Mouse (Mus musculus) intestine, embryonic 16.5 days (tissue): Measurements from ENCODE around the gene Fkbp6. TPM values are rescaled to one million over a fixed set of nuclear protein-coding genes. Genes with fewer than 3 reads are reported as not detected.

Experiments used
- ATAC-seq: fragments of 200-750 bp; cut with Nextera tagmentation; 2 replicates; pipeline ENCODE4 v1.8.0; 2017; ENCODE audit warnings: moderate TSS enrichment, moderate library complexity
- H3K27ac ChIP-seq: fragments of 300-500 bp; sonication (generic); 2 replicates; pipeline ENCODE4 v1.5.1; 2014; ENCODE audit warnings: mild to moderate bottlenecking, low read length
- H3K27me3 ChIP-seq: fragments of 300-500 bp; sonication (generic); replicated peaks from 2 replicates; pipeline ENCODE4 v1.6.1; 2014; ENCODE audit warnings: low read length, control low read depth, mixed read lengths; ENCODE audit not compliant: control insufficient read depth, insufficient read depth
- H3K36me3 ChIP-seq: fragments of 300-500 bp; sonication (generic); 2 replicates; pipeline ENCODE4 v1.6.1; 2014; ENCODE audit warnings: low read length, control low read depth; ENCODE audit not compliant: control insufficient read depth, insufficient read depth
- H3K4me1 ChIP-seq: fragments of 300-500 bp; sonication (generic); 2 replicates; pipeline ENCODE4 v1.6.1; 2014; ENCODE audit warnings: low read length, control low read depth, mixed read lengths; ENCODE audit not compliant: control insufficient read depth, insufficient read depth
- H3K4me2 ChIP-seq: fragments of 300-500 bp; sonication (generic); 2 replicates; pipeline ENCODE4 v1.6.1; 2014; ENCODE audit warnings: low read depth, low read length, control low read depth
- H3K4me3 ChIP-seq: fragments of 300-500 bp; sonication (generic); 2 replicates; pipeline ENCODE4 v1.5.1; 2014; ENCODE audit warnings: mild to moderate bottlenecking, low read length
- H3K9ac ChIP-seq: fragments of 300-500 bp; sonication (generic); 2 replicates; pipeline ENCODE4 v1.6.1; 2014; ENCODE audit warnings: low read depth, low read length
- H3K9me3 ChIP-seq: fragments of 300-500 bp; sonication (generic); 2 replicates; pipeline ENCODE4 v1.6.1; 2016; ENCODE audit warnings: low read length, control low read depth; ENCODE audit not compliant: control insufficient read depth
- WGBS: fragments of 180-500 bp; shearing (Covaris S2); extraction: QIAGEN DNeasy Blood & Tissue Kit; methylation state at CpG from one replicate; pipeline ENCODE4 v1.1.7; 2014; 5-methylcytosine and 5-hydroxymethylcytosine counted together
- polyA plus RNA-seq: library from polyadenylated mRNA; unstranded; fragments of >200 nt; fragmentation: Nextera tagmentation; extraction: Ambion mirVana; gene quantifications from 2 replicates; pipeline ENCODE4 v1.2.1, GENCODE M21; 2015

The Fkbp6 gene
- polyA plus RNA-seq, 1 experiment from 2014 or later = 0.48 TPM

GRCm38 (mm10) chr5:135271563-135272165 is 78.2 kb downstream of the Fkbp6 start:
- no peak for ATAC-seq
- Histone ChIP-seq H3K27me3 (peaks cover 2% of the 10 kb centered on the region; the same call in 1 of the 2 replicates), H3K4me3 (no peak overlapping the region), H3K27ac (no peak overlapping the region), H3K4me2 (no peak overlapping the region), H3K9me3 (no peaks in the 10 kb centered on the region), H3K9ac (no peak overlapping the region), H3K36me3 (no peaks in the 10 kb centered on the region), H3K4me1 (peaks cover 6% of the 10 kb centered on the region)
- 74% methylated on average over 12 of the region's 12 CpGs for WGBS

GRCm38 (mm10) chr5:135270361-135270760 is 79.5 kb downstream of the Fkbp6 start:
- Histone ChIP-seq H3K4me3 (no peak overlapping the region), H3K36me3 (no peaks in the 10 kb centered on the region), H3K4me2 (no peak overlapping the region), H3K27me3 (no peaks in the 10 kb centered on the region), H3K4me1 (peaks cover 2% of the 10 kb centered on the region; the same call in 1 of the 2 replicates), H3K9me3 (no peaks in the 10 kb centered on the region), H3K27ac (no peak overlapping the region), H3K9ac (no peak overlapping the region)
- WGBS = 85% methylated on average over 4 of the region's 4 CpGs
- no peak for ATAC-seq

GRCm38 (mm10) chr5:135269451-135269850 is 80.4 kb downstream of the Fkbp6 start:
- H3K4me3 ChIP-seq = no peak overlapping the region
- no peak for ATAC-seq
- WGBS = 65% methylated on average over 8 of the region's 8 CpGs

GRCm38 (mm10) chr5:135264548-135264947 is 85.3 kb downstream of the Fkbp6 start:
- Histone ChIP-seq H3K36me3 (no peaks in the 10 kb centered on the region), H3K4me1 (peaks cover 5% of the 10 kb centered on the region), H3K4me3 (no peak overlapping the region), H3K27me3 (no peaks in the 10 kb centered on the region), H3K9ac (no peak overlapping the region), H3K27ac (no peak overlapping the region), H3K9me3 (no peaks in the 10 kb centered on the region), H3K4me2 (no peak overlapping the region)
- 47% methylated on average over 9 of the region's 9 CpGs for whole genome bisulfite sequencing
- ATAC-seq = peak; percentile 40; the same call in 1 of the 2 replicates

More at GRCm38 (mm10) chr5:135269451-135269850, 80.4 kb downstream of the Fkbp6 start:
- Histone ChIP-seq H3K36me3 (no peaks in the 10 kb centered on the region), H3K27me3 (no peaks in the 10 kb centered on the region), H3K4me1 (peaks cover 1% of the 10 kb centered on the region), H3K9ac (no peak overlapping the region), H3K27ac (no peak overlapping the region), H3K4me2 (no peak overlapping the region), H3K9me3 (no peaks in the 10 kb centered on the region)

- H3K4me3 ChIP-seq = no peak overlapping the region
- peaks cover 5% of the 10 kb centered on the region for H3K4me1 ChIP-seq
- H3K9me3 ChIP-seq = no peaks in the 10 kb centered on the region
- H3K9ac ChIP-seq = peak overlapping the region; percentile 46; the same call in 1 of the 2 replicates
- ATAC-seq = peak; percentile 85
- H3K4me2 ChIP-seq = peak overlapping the region; percentile 33
- no peaks in the 10 kb centered on the region for H3K36me3 ChIP-seq
- H3K27me3 ChIP-seq = no peaks in the 10 kb centered on the region
- H3K27ac ChIP-seq = no peak overlapping the region
- WGBS = 13% methylated on average over 17 of the region's 17 CpGs
Measured at GRCm38 (mm10) chr5:135263866-135264503, 85.9 kb downstream of the Fkbp6 start.

- Histone ChIP-seq H3K4me3 (peak overlapping the region; percentile 37), H3K27me3 (no peaks in the 10 kb centered on the region), H3K9ac (peak overlapping the region; percentile 64), H3K36me3 (no peaks in the 10 kb centered on the region), H3K4me2 (peak overlapping the region; percentile 37), H3K27ac (no peak overlapping the region; the same call in 1 of the 2 replicates), H3K4me1 (peaks cover 4% of the 10 kb centered on the region; the same call in 1 of the 2 replicates), H3K9me3 (no peaks in the 10 kb centered on the region)
- WGBS = 26% methylated on average over 30 of the region's 30 CpGs
- ATAC-seq = no peak
Measured at GRCm38 (mm10) chr5:135258280-135259150, 91.3 kb downstream of the Fkbp6 start.

- peaks cover 4% of the 10 kb centered on the region; the same call in 1 of the 2 replicates for H3K4me1 ChIP-seq
- no peak overlapping the region for H3K4me3 ChIP-seq
- H3K9ac ChIP-seq = no peak overlapping the region
- H3K27me3 ChIP-seq = no peaks in the 10 kb centered on the region
- no peak overlapping the region for H3K4me2 ChIP-seq
- ATAC-seq = no peak
- H3K36me3 ChIP-seq = no peaks in the 10 kb centered on the region
- H3K27ac ChIP-seq = no peak overlapping the region
- WGBS = 79% methylated on average over 12 of the region's 12 CpGs
- no peaks in the 10 kb centered on the region for H3K9me3 ChIP-seq
Measured at GRCm38 (mm10) chr5:135257559-135257958, 92.3 kb downstream of the Fkbp6 start.

- Histone ChIP-seq H3K4me3 (no peak overlapping the region), H3K4me2 (no peak overlapping the region), H3K27ac (no peak overlapping the region), H3K36me3 (no peaks in the 10 kb centered on the region), H3K9ac (no peak overlapping the region), H3K9me3 (no peaks in the 10 kb centered on the region), H3K4me1 (peaks cover 6% of the 10 kb centered on the region), H3K27me3 (no peaks in the 10 kb centered on the region; the same call in 1 of the 2 replicates)
- WGBS = 86% methylated on average over 3 of the region's 3 CpGs
- no peak for ATAC-seq
Measured at GRCm38 (mm10) chr5:135256166-135256565, 93.7 kb downstream of the Fkbp6 start.

GRCm38 (mm10) chr5:135253741-135254401 is 96.0 kb downstream of the Fkbp6 start:
- peaks cover 18% of the 10 kb centered on the region for H3K4me1 ChIP-seq
- no peak overlapping the region for H3K4me3 ChIP-seq
- H3K27me3 ChIP-seq = peaks cover 21% of the 10 kb centered on the region
- no peak overlapping the region for H3K27ac ChIP-seq
- no peak overlapping the region for H3K4me2 ChIP-seq
- H3K36me3 ChIP-seq = no peaks in the 10 kb centered on the region
- H3K9me3 ChIP-seq = no peaks in the 10 kb centered on the region
- H3K9ac ChIP-seq = no peak overlapping the region
- ATAC-seq = no peak
- 18% methylated on average over 12 of the region's 12 CpGs for WGBS
